ENCODE assay signal across 8 mouse cellular contexts in the genomic region with DNA sequence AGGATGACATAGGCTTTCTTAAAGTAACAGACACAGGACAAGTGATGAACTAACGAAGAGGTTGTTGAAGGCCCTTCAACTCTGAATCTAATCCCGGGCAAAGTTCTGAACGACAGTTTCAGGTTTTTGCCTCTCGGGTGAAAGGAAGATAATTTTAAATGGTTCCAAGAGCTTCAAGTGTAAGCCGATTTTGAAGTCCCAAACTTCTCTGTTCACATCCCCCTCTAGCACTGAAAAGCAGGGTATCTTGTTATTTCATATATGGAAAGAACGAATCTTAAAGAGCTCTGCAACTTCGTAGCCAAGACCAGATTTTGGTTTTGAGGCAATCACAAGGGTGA. TPM values are rescaled to one million over a fixed set of nuclear protein-coding genes. Genes with fewer than 3 reads are reported as not detected.
DNase-seq lines count a peak whose midpoint lies in the region; ATAC-seq and TF ChIP-seq lines count a peak whose summit lies in the region.

No protein-coding gene starts in this region.

- H3K9ac ChIP-seq in kidney, postnatal 0 days (ENCODE audit: low read depth, low read length): peak overlapping the region; percentile 86
- H3K9ac ChIP-seq in hindbrain, postnatal 0 days (replicated peaks; ENCODE audit: low read length): peak overlapping the region; percentile 83
- H3K9ac ChIP-seq in midbrain, postnatal 0 days (replicated peaks; ENCODE audit: low read length, poor library complexity, severe bottlenecking): peak overlapping the region; percentile 84

- H3K36me3 ChIP-seq in kidney, postnatal 0 days (ENCODE audit: insufficient read depth, low read length): peaks cover 24% of the 10 kb centered on the region
- peaks cover 21% of the 10 kb centered on the region for H3K36me3 ChIP-seq in hindbrain, postnatal 0 days (ENCODE audit: insufficient read depth, low read length)
- H3K36me3 ChIP-seq in midbrain, postnatal 0 days (ENCODE audit: insufficient read depth, low read length): peaks cover 35% of the 10 kb centered on the region

- DNase-seq in kidney, postnatal 0 days (ENCODE audit: low spot score): peak; percentile 20
- DNase-seq in kidney, postnatal 25 days: no peak
- no peak for DNase-seq in hindbrain, postnatal 0 days (ENCODE audit: low spot score)
- DNase-seq in midbrain, postnatal 0 days (ENCODE audit: low spot score): no peak
- no peak for DNase-seq in embryo, embryonic 11 days
- DNase-seq in left cerebral cortex, adult 18-20 months (ENCODE audit: low spot score in 2 of 2): no peak
- DNase-seq in thymus, postnatal 36 days: no peak

- no peak for TF ChIP-seq CTCF in kidney, postnatal 0 days (IDR thresholded peaks at IDR 0.05; ENCODE audit: low read depth)
- TF ChIP-seq CTCF in cortical plate, adult 2 months (IDR thresholded peaks at IDR 0.05; ENCODE audit: extremely low read depth, insufficient read depth, low read length): no peak
- no peak for TF ChIP-seq CTCF in hindbrain, postnatal 0 days (IDR thresholded peaks at IDR 0.05; ENCODE audit: low read depth)
- TF ChIP-seq CTCF in midbrain, postnatal 0 days (IDR thresholded peaks at IDR 0.05): no peak

- H3K27me3 ChIP-seq in kidney, postnatal 0 days (ENCODE audit: insufficient read depth, low read length): no peaks in the 10 kb centered on the region
- H3K27me3 ChIP-seq in hindbrain, postnatal 0 days (ENCODE audit: insufficient read depth, low read length): no peaks in the 10 kb centered on the region
- no peaks in the 10 kb centered on the region for H3K27me3 ChIP-seq in midbrain, postnatal 0 days (ENCODE audit: insufficient read depth, low read length)

- peak overlapping the region; percentile 92 for H3K4me3 ChIP-seq in kidney, postnatal 0 days (replicated peaks; ENCODE audit: low read depth, low read length)
- peak overlapping the region; percentile 83 for H3K4me3 ChIP-seq in cortical plate, adult 2 months (ENCODE audit: insufficient read depth, low read length)
- peak overlapping the region; percentile 89 for H3K4me3 ChIP-seq in hindbrain, postnatal 0 days (ENCODE audit: low read length)
- peak overlapping the region; percentile 92 for H3K4me3 ChIP-seq in midbrain, postnatal 0 days (ENCODE audit: low read depth, low read length)

- 1% methylated on average over 7 of the region's 7 CpGs for WGBS in kidney, postnatal 0 days
- under 1% methylated on average over 7 of the region's 7 CpGs for WGBS in hindbrain, postnatal 0 days
- WGBS in midbrain, postnatal 0 days: under 1% methylated on average over 7 of the region's 7 CpGs

- peaks cover 31% of the 10 kb centered on the region for H3K4me1 ChIP-seq in kidney, postnatal 0 days (replicated peaks; ENCODE audit: insufficient read depth, low read length)
- H3K4me1 ChIP-seq in cortical plate, adult 2 months (ENCODE audit: control insufficient read depth, insufficient read depth, low read length): peaks cover 9% of the 10 kb centered on the region
- peaks cover 28% of the 10 kb centered on the region for H3K4me1 ChIP-seq in hindbrain, postnatal 0 days (ENCODE audit: insufficient read depth, low read length)
- H3K4me1 ChIP-seq in midbrain, postnatal 0 days (ENCODE audit: insufficient read depth, low read length): peaks cover 16% of the 10 kb centered on the region

- TF ChIP-seq POLR2A in cortical plate, adult 2 months (IDR thresholded peaks at IDR 0.05; ENCODE audit: extremely low read depth, insufficient read depth, low read length): no peak

- H3K9me3 ChIP-seq in kidney, postnatal 0 days (replicated peaks; ENCODE audit: low read length): no peaks in the 10 kb centered on the region
- no peaks in the 10 kb centered on the region for H3K9me3 ChIP-seq in hindbrain, postnatal 0 days (ENCODE audit: low read length)
- H3K9me3 ChIP-seq in midbrain, postnatal 0 days (ENCODE audit: low read length): no peaks in the 10 kb centered on the region

- no peak for ATAC-seq in kidney, postnatal 0 days (replicated peaks; ENCODE audit: low FRiP score, low read depth)
- ATAC-seq in hindbrain, postnatal 0 days: no peak
- no peak for ATAC-seq in midbrain, postnatal 0 days (ENCODE audit: low FRiP score)

- H3K27ac ChIP-seq in kidney, postnatal 0 days: peak overlapping the region; percentile 96
- peak overlapping the region; percentile 82 for H3K27ac ChIP-seq in cortical plate, adult 2 months (ENCODE audit: insufficient read depth, low read length)
- peak overlapping the region; percentile 82 for H3K27ac ChIP-seq in hindbrain, postnatal 0 days
- peak overlapping the region; percentile 76 for H3K27ac ChIP-seq in midbrain, postnatal 0 days (ENCODE audit: low read depth, low read length)

- H3K4me2 ChIP-seq in kidney, postnatal 0 days (ENCODE audit: low read length): peak overlapping the region; percentile 100
- peak overlapping the region; percentile 100 for H3K4me2 ChIP-seq in hindbrain, postnatal 0 days (ENCODE audit: low read depth, low read length)
- H3K4me2 ChIP-seq in midbrain, postnatal 0 days (ENCODE audit: low read depth, low read length, poor library complexity, severe bottlenecking): peak overlapping the region; percentile 100

RNA-seq across cellular contexts. Expression of a gene that starts 0.3 kb away (rescaled TPM):
- 14.8 and 15.0 TPM in 2 replicates for polyA plus RNA-seq in kidney, postnatal 0 days (2015; fragmentation: Nextera tagmentation; extraction: Ambion mirVana)
- polyA plus RNA-seq in cortical plate, adult 2 months (2012; rRNA removed): 59.9 and 60.8 TPM in 2 replicates
- 75.1 and 97.0 TPM in 2 replicates for total RNA-seq in hindbrain, postnatal 0 days (2014; rRNA removed)
- polyA plus RNA-seq in hindbrain, postnatal 0 days (2015; fragmentation: Nextera tagmentation; extraction: Ambion mirVana): 16.8 and 17.2 TPM in 2 replicates
- 95.5 and 103 TPM in 2 replicates for total RNA-seq in midbrain, postnatal 0 days (2014; rRNA removed)
- 18.4 and 19.1 TPM in 2 replicates for polyA plus RNA-seq in midbrain, postnatal 0 days (2015; fragmentation: Nextera tagmentation; extraction: Ambion mirVana)
- total RNA-seq in left cerebral cortex, adult 18-20 months (2021): 10 to 100 TPM; 61.1 to 74.0 TPM

RNA-seq across cellular contexts. Expression of a gene that starts 0.5 kb away (rescaled TPM):
- polyA plus RNA-seq in kidney, postnatal 0 days (2015; fragmentation: Nextera tagmentation; extraction: Ambion mirVana): 35.4 and 39.8 TPM in 2 replicates
- polyA plus RNA-seq in cortical plate, adult 2 months (2012; rRNA removed): 21.1 and 23.1 TPM in 2 replicates
- 20.6 and 20.7 TPM in 2 replicates for total RNA-seq in hindbrain, postnatal 0 days (2014; rRNA removed)
- 10.0 and 10.7 TPM in 2 replicates for polyA plus RNA-seq in hindbrain, postnatal 0 days (2015; fragmentation: Nextera tagmentation; extraction: Ambion mirVana)
- 18.3 and 24.0 TPM in 2 replicates for total RNA-seq in midbrain, postnatal 0 days (2014; rRNA removed)
- polyA plus RNA-seq in midbrain, postnatal 0 days (2015; fragmentation: Nextera tagmentation; extraction: Ambion mirVana): 9.6 and 10.6 TPM in 2 replicates
- total RNA-seq in left cerebral cortex, adult 18-20 months (2021): 10 to 100 TPM; 18.8 to 22.4 TPM

RNA-seq across cellular contexts. Expression of a gene that starts 15.1 kb away (rescaled TPM):
- 0.32 and 0.33 TPM in 2 replicates for polyA plus RNA-seq in kidney, postnatal 0 days (2015; fragmentation: Nextera tagmentation; extraction: Ambion mirVana)
- 0.09 and 0.23 TPM in 2 replicates for polyA plus RNA-seq in cortical plate, adult 2 months (2012; rRNA removed)
- not detected in 2 replicates for total RNA-seq in hindbrain, postnatal 0 days (2014; rRNA removed)
- 0.19 and 0.61 TPM in 2 replicates for polyA plus RNA-seq in hindbrain, postnatal 0 days (2015; fragmentation: Nextera tagmentation; extraction: Ambion mirVana)
- not detected in 2 replicates for total RNA-seq in midbrain, postnatal 0 days (2014; rRNA removed)
- 0.47 and 0.49 TPM in 2 replicates for polyA plus RNA-seq in midbrain, postnatal 0 days (2015; fragmentation: Nextera tagmentation; extraction: Ambion mirVana)
- not detected for total RNA-seq in left cerebral cortex, adult 18-20 months (2021)

RNA-seq across cellular contexts. Expression of a gene that starts 25.6 kb away (rescaled TPM):
- polyA plus RNA-seq in kidney, postnatal 0 days (2015; fragmentation: Nextera tagmentation; extraction: Ambion mirVana): 22.5 and 26.2 TPM in 2 replicates
- 16.9 and 17.7 TPM in 2 replicates for polyA plus RNA-seq in cortical plate, adult 2 months (2012; rRNA removed)
- 25.6 and 43.2 TPM in 2 replicates for total RNA-seq in hindbrain, postnatal 0 days (2014; rRNA removed)
- 18.7 and 18.8 TPM in 2 replicates for polyA plus RNA-seq in hindbrain, postnatal 0 days (2015; fragmentation: Nextera tagmentation; extraction: Ambion mirVana)
- 26.1 and 36.0 TPM in 2 replicates for total RNA-seq in midbrain, postnatal 0 days (2014; rRNA removed)
- polyA plus RNA-seq in midbrain, postnatal 0 days (2015; fragmentation: Nextera tagmentation; extraction: Ambion mirVana): 18.1 and 19.9 TPM in 2 replicates
- total RNA-seq in left cerebral cortex, adult 18-20 months (2021): 10 to 100 TPM; 11.5 to 13.3 TPM

RNA-seq across cellular contexts. Expression of a gene that starts 37.1 kb away (rescaled TPM):
- polyA plus RNA-seq in kidney, postnatal 0 days (2015; fragmentation: Nextera tagmentation; extraction: Ambion mirVana): 14.3 and 15.0 TPM in 2 replicates
- polyA plus RNA-seq in cortical plate, adult 2 months (2012; rRNA removed): 16.5 and 17.0 TPM in 2 replicates
- 16.6 and 19.7 TPM in 2 replicates for total RNA-seq in hindbrain, postnatal 0 days (2014; rRNA removed)
- polyA plus RNA-seq in hindbrain, postnatal 0 days (2015; fragmentation: Nextera tagmentation; extraction: Ambion mirVana): 40.0 and 43.0 TPM in 2 replicates
- total RNA-seq in midbrain, postnatal 0 days (2014; rRNA removed): 25.6 and 26.3 TPM in 2 replicates
- polyA plus RNA-seq in midbrain, postnatal 0 days (2015; fragmentation: Nextera tagmentation; extraction: Ambion mirVana): 65.2 and 65.4 TPM in 2 replicates
- 10 to 100 TPM; 23.7 to 24.7 TPM for total RNA-seq in left cerebral cortex, adult 18-20 months (2021)
